Mouse (Mus musculus) subcutaneous adipose tissue, adult 2 months (tissue): ENCODE results near the gene Rtp3. TPM values are rescaled to one million over a fixed set of nuclear protein-coding genes. Genes with fewer than 3 reads are reported as not detected.

Experiments
- polyA plus RNA-seq: library from polyadenylated mRNA; depleted of rRNA; stranded (reverse); fragments of >200 nt; gene quantifications from 2 replicates; pipeline ENCODE4 v1.2.3, GENCODE M21; 2012; ENCODE audit warnings: low replicate concordance; rRNA removed

Gene Rtp3
- 6.2 and 23.4 TPM in 2 replicates for polyA plus RNA-seq

DNA sequence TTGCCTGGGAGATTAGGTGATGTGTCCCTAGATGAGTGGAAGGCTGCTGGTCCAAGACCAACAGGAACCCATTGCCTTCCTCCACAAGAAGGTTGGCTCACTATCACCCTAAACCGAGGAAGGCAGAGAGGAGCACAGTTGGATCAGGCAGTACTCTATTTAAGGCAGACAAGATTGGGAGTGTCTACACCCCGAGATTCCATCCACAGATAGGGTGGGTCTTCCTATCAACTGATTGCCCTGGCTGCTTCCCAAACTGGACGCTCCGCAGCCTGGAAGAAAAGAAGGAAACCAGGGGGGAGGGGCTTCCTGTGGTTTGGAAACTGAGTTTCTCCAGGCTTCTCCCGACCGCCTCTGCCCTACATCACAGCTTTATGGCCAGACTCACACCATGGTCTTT lies at the start of gene Rtp3:
Gene Rtp3, minus strand, starts transcription at position 380 of the 400 bp plus-strand sequence.

GRCm38 (mm10) chr9:111019022-111019421 lies 28.6 kb upstream of the Rtp3 start, which contains the start of gene Ltf:
Gene Ltf, plus strand, starts transcription at chr9:111019271.

DNA sequence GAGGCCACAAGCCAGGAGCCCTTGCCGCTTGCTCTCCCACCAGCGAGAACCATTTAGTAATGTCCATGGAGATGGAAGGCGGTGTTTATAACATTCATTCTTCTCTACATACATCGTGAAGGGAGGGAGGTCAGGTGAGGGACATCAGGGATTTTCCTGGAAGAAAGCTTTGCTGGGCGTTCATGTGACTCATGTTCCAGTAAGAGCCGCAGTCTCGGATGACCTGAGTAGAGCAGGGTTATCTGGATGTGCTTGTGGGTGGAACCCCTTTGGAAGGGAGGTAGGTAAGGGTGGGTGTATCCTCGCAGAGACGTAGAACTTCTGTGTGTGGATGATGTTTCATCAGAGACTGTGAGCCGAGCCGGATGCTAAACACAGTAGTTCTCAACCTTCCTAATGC lies 39.0 kb downstream of the Rtp3 start, which contains the start of gene Lrrc2:
Gene Lrrc2, plus strand, starts transcription at position 149 of the 400 bp plus-strand sequence.

GRCm38 (mm10) chr9:110945926-110946325 lies 44.5 kb downstream of the Rtp3 start, which contains the start of gene Tdgf1:
Gene Tdgf1, minus strand, starts transcription at chr9:110946158.

Other genes with a start within 250 kb of the Rtp3 start
- 0.70 and 1.2 TPM in 2 replicates for gene Myl3, start 248.7 kb downstream of the Rtp3 start, polyA plus RNA-seq
- gene Pth1r, start 243.4 kb downstream of the Rtp3 start, polyA plus RNA-seq: 100 and 195 TPM in 2 replicates
- gene Prss42, start 192.4 kb downstream of the Rtp3 start, polyA plus RNA-seq: not detected in 2 replicates
- gene Prss44, start 176.6 kb downstream of the Rtp3 start, polyA plus RNA-seq: not detected in 2 replicates
- not detected in 2 replicates for gene Prss43, start 163.9 kb downstream of the Rtp3 start, polyA plus RNA-seq
- gene Prss45, start 156.0 kb downstream of the Rtp3 start, polyA plus RNA-seq: 0.10 TPM in 1 of 2 replicates, not detected in the other
- gene Prss46, start 146.1 kb downstream of the Rtp3 start, polyA plus RNA-seq: not detected in 2 replicates
- not detected in 2 replicates for gene Prss50, start 132.6 kb downstream of the Rtp3 start, polyA plus RNA-seq
- 52.9 TPM in 2 replicates for gene Als2cl, start 110.7 kb downstream of the Rtp3 start, polyA plus RNA-seq
- 2.2 and 3.2 TPM in 2 replicates for gene Tmie, start 110.5 kb downstream of the Rtp3 start, polyA plus RNA-seq
- gene Fam240a, start 73.7 kb downstream of the Rtp3 start, polyA plus RNA-seq: not detected in 2 replicates
- gene Tdgf1, start 44.4 kb downstream of the Rtp3 start, polyA plus RNA-seq: not detected in 2 replicates
- gene Lrrc2, start 39.0 kb downstream of the Rtp3 start, polyA plus RNA-seq: not detected in 2 replicates
- 0.29 and 68.2 TPM in 2 replicates for gene Ltf, start 28.7 kb upstream of the Rtp3 start, polyA plus RNA-seq
- gene Ccrl2, start 66.9 kb upstream of the Rtp3 start, polyA plus RNA-seq: 6.7 and 9.0 TPM in 2 replicates
- gene Lrrfip2, start 127.0 kb upstream of the Rtp3 start, polyA plus RNA-seq: 12.6 and 17.2 TPM in 2 replicates